Mouse (Mus musculus): ENCODE results near the gene Slc4a10.

DNA sequence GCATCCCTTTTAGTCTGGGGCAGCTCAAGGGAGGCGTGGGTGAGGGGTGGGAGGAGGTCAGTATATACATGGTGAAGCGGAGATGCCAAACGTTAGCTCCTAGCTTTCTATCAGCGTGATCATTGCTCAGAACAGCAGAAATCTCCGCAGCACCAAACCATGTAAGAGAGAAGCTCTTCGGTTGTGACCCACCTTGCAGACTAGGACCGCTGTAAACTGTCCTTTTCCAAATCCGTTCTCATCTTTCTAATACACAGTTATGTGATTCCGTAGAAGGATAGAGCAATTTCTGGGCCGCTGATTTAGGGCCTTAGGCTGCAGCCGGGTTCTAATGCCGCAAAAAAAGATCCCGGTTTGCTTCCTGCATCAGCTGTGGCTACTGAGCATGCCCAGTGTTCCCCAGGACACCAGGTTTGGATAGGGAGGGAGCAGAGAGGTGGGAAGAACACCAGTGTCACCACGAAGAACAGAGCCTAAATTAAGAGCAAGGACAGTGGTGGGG is 1.3 kb downstream of the Slc4a10 start:
- TF ChIP-seq CTCF (IDR thresholded peaks at IDR 0.05; ENCODE audit: low read depth) (no peak), EP300 (IDR thresholded peaks at IDR 0.05; ENCODE audit: low read depth) (no peak)
